Mouse (Mus musculus): ENCODE data around the gene Nob1. TPM values are rescaled to one million over a fixed set of nuclear protein-coding genes. Genes with fewer than 3 reads are reported as not detected.

Nob1 gene
- polyA plus RNA-seq, 2 experiments: 51.8 to 99.8 TPM

GRCm38 (mm10) chr8:107466642-107467041, 41.8 kb upstream of the Nob1 start:
- Histone ChIP-seq H3K4me3 (replicated peaks; ENCODE audit: low read length) (no peak overlapping the region), H3K9ac (ENCODE audit: low read depth, low read length, severe bottlenecking) (no peak overlapping the region), H3K36me3 (ENCODE audit: control insufficient read depth, insufficient read depth, low read length) (peaks cover 11% of the 10 kb centered on the region), H3K27me3 (ENCODE audit: control insufficient read depth, insufficient read depth, low read length) (no peaks in the 10 kb centered on the region), H3K27ac (replicated peaks; ENCODE audit: low read depth, low read length) (no peak overlapping the region; the same call in 1 of the 2 replicates), H3K9me3 (ENCODE audit: control insufficient read depth, low read length) (no peaks in the 10 kb centered on the region), H3K4me2 (replicated peaks; ENCODE audit: low read depth, low read length, severe bottlenecking) (no peak overlapping the region), H3K4me1 (ENCODE audit: control insufficient read depth, insufficient read depth, low read length) (peaks cover 31% of the 10 kb centered on the region)
- 92% methylated on average over 5 of the region's 5 CpGs for WGBS
- TF ChIP-seq POLR2A (IDR thresholded peaks at IDR 0.05; ENCODE audit: borderline replicate concordance, extremely low read depth, insufficient read depth, insufficient read length): no peak
- ATAC-seq (ENCODE audit: low FRiP score, low read depth): no peak
- DNase-seq (ENCODE audit: low spot score): no peak

DNA sequence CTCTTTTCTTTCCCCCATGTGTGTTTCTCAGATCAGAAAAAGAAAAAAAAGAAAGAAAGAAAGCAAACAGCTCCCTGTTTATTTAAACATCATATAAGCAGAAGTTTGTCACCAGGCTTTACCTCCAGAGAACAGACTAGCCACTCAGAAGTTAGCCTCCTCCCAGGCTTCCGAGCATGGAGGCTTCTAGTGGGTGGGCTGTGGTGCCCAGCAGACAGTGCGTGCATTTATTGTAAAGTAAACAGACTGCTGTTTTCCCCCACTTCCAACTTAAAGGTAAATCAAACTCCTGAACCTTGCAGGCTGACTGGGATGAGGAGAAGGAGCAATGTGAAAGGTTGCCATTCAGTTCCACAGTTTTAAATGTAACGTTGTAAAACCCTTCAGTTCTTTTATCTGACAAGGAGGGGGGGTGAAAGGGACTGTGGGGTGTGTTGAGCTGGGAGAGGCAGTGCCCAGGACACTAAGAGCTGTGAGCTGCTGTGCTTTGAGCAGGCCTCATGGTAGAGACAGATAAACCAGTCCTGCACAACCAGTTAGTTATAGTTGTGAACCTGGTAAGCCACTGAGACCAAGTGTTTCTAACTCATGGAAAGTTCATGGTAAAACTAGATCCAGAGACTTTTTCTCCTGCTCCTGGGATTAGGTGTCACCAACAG, 40.6 kb upstream of the Nob1 start:
- no peaks in the 10 kb centered on the region for H3K9me3 ChIP-seq (ENCODE audit: control insufficient read depth, low read length)
- peaks cover 24% of the 10 kb centered on the region for H3K4me1 ChIP-seq (ENCODE audit: control insufficient read depth, insufficient read depth, low read length)
- no peak for TF ChIP-seq POLR2A (IDR thresholded peaks at IDR 0.05; ENCODE audit: borderline replicate concordance, extremely low read depth, insufficient read depth, insufficient read length)
- no peaks in the 10 kb centered on the region for H3K27me3 ChIP-seq (ENCODE audit: control insufficient read depth, insufficient read depth, low read length)
- no peak overlapping the region for H3K4me3 ChIP-seq (replicated peaks; ENCODE audit: low read length)
- 0 out of 2 replicates have a peak overlapping the region, but pooled peaks have one; percentile 12 for H3K9ac ChIP-seq (ENCODE audit: low read depth, low read length, severe bottlenecking)
- ATAC-seq (ENCODE audit: low FRiP score, low read depth) (peak; percentile 38; the same call in 1 of the 2 replicates), DNase-seq (ENCODE audit: low spot score) (no peak)
- peaks cover 16% of the 10 kb centered on the region for H3K36me3 ChIP-seq (ENCODE audit: control insufficient read depth, insufficient read depth, low read length)
- peak overlapping the region; percentile 82 for H3K27ac ChIP-seq (replicated peaks; ENCODE audit: low read depth, low read length)
- no peak overlapping the region for H3K4me2 ChIP-seq (replicated peaks; ENCODE audit: low read depth, low read length, severe bottlenecking)
- WGBS: 41% methylated on average over 3 of the region's 3 CpGs

DNA sequence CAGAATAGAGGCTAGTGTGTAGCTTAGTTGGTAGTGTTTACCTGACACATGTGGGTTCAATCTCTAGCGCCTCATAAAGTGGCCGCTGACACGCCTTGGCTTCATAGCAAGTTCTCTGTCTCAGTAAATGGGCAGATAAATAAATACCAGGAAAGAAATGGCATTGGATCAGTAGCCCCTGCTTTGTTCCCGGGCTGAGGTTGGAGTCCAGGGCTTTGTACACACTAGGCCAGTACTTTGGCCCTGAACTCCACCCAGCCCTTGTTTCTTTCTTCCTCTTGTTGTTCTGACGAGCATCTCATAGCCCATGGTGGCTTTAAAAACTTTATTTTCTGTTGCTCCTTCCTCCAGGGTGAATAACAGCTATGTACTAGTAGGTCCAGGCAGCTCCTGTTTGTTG, 37.6 kb upstream of the Nob1 start:
- 70% methylated on average over 5 of the region's 5 CpGs for WGBS
- Histone ChIP-seq H3K4me1 (ENCODE audit: control insufficient read depth, insufficient read depth, low read length) (peaks cover 4% of the 10 kb centered on the region; the same call in 1 of the 2 replicates), H3K4me3 (replicated peaks; ENCODE audit: low read length) (no peak overlapping the region), H3K4me2 (replicated peaks; ENCODE audit: low read depth, low read length, severe bottlenecking) (no peak overlapping the region), H3K27ac (replicated peaks; ENCODE audit: low read depth, low read length) (0 out of 2 replicates have a peak overlapping the region, but pooled peaks have one; percentile 35), H3K27me3 (ENCODE audit: control insufficient read depth, insufficient read depth, low read length) (no peaks in the 10 kb centered on the region), H3K9ac (ENCODE audit: low read depth, low read length, severe bottlenecking) (no peak overlapping the region), H3K36me3 (ENCODE audit: control insufficient read depth, insufficient read depth, low read length) (peaks cover 29% of the 10 kb centered on the region), H3K9me3 (ENCODE audit: control insufficient read depth, low read length) (no peaks in the 10 kb centered on the region)
- no peak for TF ChIP-seq POLR2A (IDR thresholded peaks at IDR 0.05; ENCODE audit: borderline replicate concordance, extremely low read depth, insufficient read depth, insufficient read length)
- DNase-seq (ENCODE audit: low spot score) (no peak), ATAC-seq (ENCODE audit: low FRiP score, low read depth) (no peak)

DNA sequence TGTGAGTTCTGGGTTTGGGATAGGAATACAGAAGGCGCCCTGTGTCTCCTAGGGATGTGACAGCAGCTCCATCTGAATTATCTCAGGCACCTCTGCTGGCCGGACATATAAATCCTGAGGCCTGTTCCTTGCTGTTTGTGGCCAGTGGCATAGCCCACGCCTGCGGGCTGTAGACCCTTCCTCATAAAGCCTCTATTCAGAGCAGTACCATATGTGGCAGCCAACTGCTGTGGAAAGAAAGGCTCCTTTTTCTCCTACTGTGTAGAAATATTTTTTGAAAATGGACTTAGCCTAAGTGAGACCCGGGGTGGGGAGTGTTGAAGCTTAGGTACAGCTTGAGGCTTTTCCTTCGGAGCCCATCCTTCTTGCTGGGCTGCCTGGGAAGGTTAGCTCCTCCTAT, 33.4 kb upstream of the Nob1 start:
- DNase-seq (ENCODE audit: low spot score) (no peak), ATAC-seq (ENCODE audit: low FRiP score, low read depth) (peak; percentile 55; the same call in 1 of the 2 replicates)
- no peaks in the 10 kb centered on the region for H3K27me3 ChIP-seq (ENCODE audit: control insufficient read depth, insufficient read depth, low read length)
- H3K27ac ChIP-seq (replicated peaks; ENCODE audit: low read depth, low read length): peak overlapping the region; percentile 72
- TF ChIP-seq POLR2A (IDR thresholded peaks at IDR 0.05; ENCODE audit: borderline replicate concordance, extremely low read depth, insufficient read depth, insufficient read length): no peak
- H3K36me3 ChIP-seq (ENCODE audit: control insufficient read depth, insufficient read depth, low read length): peaks cover 36% of the 10 kb centered on the region
- no peaks in the 10 kb centered on the region for H3K9me3 ChIP-seq (ENCODE audit: control insufficient read depth, low read length)
- H3K4me1 ChIP-seq (ENCODE audit: control insufficient read depth, insufficient read depth, low read length): peaks cover 7% of the 10 kb centered on the region; the same call in 1 of the 2 replicates
- H3K4me3 ChIP-seq (replicated peaks; ENCODE audit: low read length): no peak overlapping the region
- H3K4me2 ChIP-seq (replicated peaks; ENCODE audit: low read depth, low read length, severe bottlenecking): no peak overlapping the region
- H3K9ac ChIP-seq (ENCODE audit: low read depth, low read length, severe bottlenecking): no peak overlapping the region
- WGBS: 80% methylated on average over 6 of the region's 6 CpGs

DNA sequence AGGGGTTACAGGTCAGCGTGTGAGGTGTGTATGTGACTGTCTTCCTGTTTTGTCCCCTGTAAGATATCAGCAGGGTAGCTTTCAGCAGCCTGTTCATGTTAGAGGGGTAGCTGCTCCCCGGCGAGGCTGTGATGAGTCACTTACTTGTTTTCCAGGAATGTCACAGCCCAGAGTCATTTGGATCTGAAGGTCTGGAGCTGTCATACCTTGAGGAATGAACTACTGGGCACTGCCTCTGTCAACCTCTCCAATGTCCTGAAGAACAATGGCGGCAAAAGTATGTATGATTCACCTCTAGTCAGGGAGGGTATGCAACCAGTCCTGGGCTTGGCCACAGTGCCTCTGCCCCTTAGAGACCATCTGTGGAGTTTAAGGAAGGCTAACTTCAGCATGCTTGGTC, 32.9 kb upstream of the Nob1 start:
- WGBS: 85% methylated on average over 4 of the region's 4 CpGs
- Histone ChIP-seq H3K4me3 (replicated peaks; ENCODE audit: low read length) (no peak overlapping the region), H3K4me1 (ENCODE audit: control insufficient read depth, insufficient read depth, low read length) (peaks cover 4% of the 10 kb centered on the region; the same call in 1 of the 2 replicates), H3K27ac (replicated peaks; ENCODE audit: low read depth, low read length) (peak overlapping the region; percentile 72), H3K27me3 (ENCODE audit: control insufficient read depth, insufficient read depth, low read length) (no peaks in the 10 kb centered on the region), H3K36me3 (ENCODE audit: control insufficient read depth, insufficient read depth, low read length) (peaks cover 37% of the 10 kb centered on the region), H3K4me2 (replicated peaks; ENCODE audit: low read depth, low read length, severe bottlenecking) (no peak overlapping the region), H3K9me3 (ENCODE audit: control insufficient read depth, low read length) (no peaks in the 10 kb centered on the region), H3K9ac (ENCODE audit: low read depth, low read length, severe bottlenecking) (no peak overlapping the region)
- ATAC-seq (ENCODE audit: low FRiP score, low read depth): no peak
- no peak for DNase-seq (ENCODE audit: low spot score)
- TF ChIP-seq POLR2A (IDR thresholded peaks at IDR 0.05; ENCODE audit: borderline replicate concordance, extremely low read depth, insufficient read depth, insufficient read length): no peak
